Mouse (Mus musculus): ENCODE data around the gene Utp4.

DNA sequence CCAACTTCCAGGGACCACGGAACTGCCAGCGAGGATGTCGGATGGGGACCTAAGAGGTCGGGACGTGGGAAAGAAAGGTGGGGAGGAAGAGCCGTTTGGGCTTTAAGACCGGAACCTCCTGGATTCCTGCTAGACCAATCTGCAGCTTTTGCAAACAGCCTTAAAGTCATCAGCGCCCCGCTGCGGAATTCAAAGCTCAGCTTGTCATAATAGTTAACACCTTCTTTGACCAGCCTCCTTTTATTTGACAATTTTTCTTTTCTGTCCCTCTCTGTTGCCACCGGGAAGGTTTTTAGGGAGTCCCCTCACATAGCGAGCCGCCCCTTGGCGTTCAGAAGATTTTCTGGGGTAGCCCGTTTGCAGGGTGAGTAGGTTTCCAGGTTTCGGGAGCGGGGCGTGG, 23.4 kb upstream of the Utp4 start, which contains the start of gene Has3:
- TF ChIP-seq POLR2A (IDR thresholded peaks at IDR 0.05; ENCODE audit: borderline replicate concordance, extremely low read depth, low read depth, low read length), result no peak
- TF ChIP-seq CTCF (IDR thresholded peaks at IDR 0.05; ENCODE audit: insufficient read depth, low read length), result no peak
